Mouse (Mus musculus): ENCODE data around the gene Ctag2. TPM values are rescaled to one million over a fixed set of nuclear protein-coding genes. Genes with fewer than 3 reads are reported as not detected.

The Ctag2 gene
- total RNA-seq (2021), result not detected
- long read RNA-seq, experiment 1, result 0 reads
- long read RNA-seq, experiment 2, result 0 reads

GRCm38 (mm10) chrX:65047344-65047743 lies at the start of gene Ctag2:
TSS of gene Ctag2 (plus strand) at chrX:65047644.
- intact Hi-C loops (cut with DNase I), result loop anchor here (10.0 kb wide), 1 partner anchor 57 kb away; no protein-coding TSS in a partner anchor
- DNase-seq, result no peak
